Mouse (Mus musculus) left cerebral cortex, adult 9 months (tissue): ENCODE results near the gene Gm5891.
"Not testable (repeated sequence)": the region's sequence is repeated elsewhere in the genome, so short reads cannot be mapped to it uniquely, and the experiment has no call there.

Experiments used
- DNase-seq, 2 experiments: peaks; one replicate each; pipeline ENCODE4 v3.0.0; 2022; ENCODE audit warnings: low spot score in 2 of 2

Gene Gm5891

GRCm38 (mm10) chr7:21921191-21921590, at the start of gene Gm5891:
TSS of gene Gm5891 (minus strand) at chr7:21921291.
- not testable (repeated sequence) for DNase-seq
